Mouse (Mus musculus) left cerebral cortex, adult 18-20 months (tissue): ENCODE measurements around the gene Arntl. TPM values are rescaled to one million over a fixed set of nuclear protein-coding genes. Genes with fewer than 3 reads are reported as not detected.

Source experiments
- DNase-seq, 2 experiments: peaks; one replicate each; pipeline ENCODE4 v3.0.0; 2021 to 2022; ENCODE audit warnings: low spot score in 2 of 2, mixed read lengths in 1 of 2
- total RNA-seq, 2 experiments: library from RNA; stranded (reverse); gene quantifications; 2 replicates each; pipeline ENCODE4 v1.2.3; 2021

Arntl gene
- total RNA-seq, 2 experiments from 2014 or later = 47.4 to 54.1 TPM

DNA sequence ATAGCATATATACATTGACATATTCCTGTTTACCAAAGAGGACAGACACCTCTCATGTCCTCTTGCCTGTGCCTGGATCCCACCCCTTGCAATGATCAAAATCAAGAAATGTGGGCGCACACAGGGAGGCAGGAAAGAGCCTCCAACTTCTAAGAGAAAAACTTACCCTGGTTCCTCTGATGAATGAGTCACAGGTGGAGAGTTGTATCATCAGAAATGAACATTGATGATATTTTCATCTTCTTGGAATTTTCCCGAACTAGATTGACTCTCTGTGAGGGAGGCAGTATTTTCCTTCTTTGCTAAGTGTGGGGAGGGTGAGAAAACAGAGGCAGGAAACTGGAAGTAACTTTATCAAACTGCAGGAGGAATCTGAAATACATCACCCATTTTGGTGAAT is 78.1 kb downstream of the Arntl start:
- no peak for DNase-seq

GRCm38 (mm10) chr7:113289211-113289610 is 81.9 kb downstream of the Arntl start:
- peak in 1 of 2 experiments; percentile 28 for DNase-seq

GRCm38 (mm10) chr7:113291741-113292140 is 84.5 kb downstream of the Arntl start:
- DNase-seq = no peak

DNA sequence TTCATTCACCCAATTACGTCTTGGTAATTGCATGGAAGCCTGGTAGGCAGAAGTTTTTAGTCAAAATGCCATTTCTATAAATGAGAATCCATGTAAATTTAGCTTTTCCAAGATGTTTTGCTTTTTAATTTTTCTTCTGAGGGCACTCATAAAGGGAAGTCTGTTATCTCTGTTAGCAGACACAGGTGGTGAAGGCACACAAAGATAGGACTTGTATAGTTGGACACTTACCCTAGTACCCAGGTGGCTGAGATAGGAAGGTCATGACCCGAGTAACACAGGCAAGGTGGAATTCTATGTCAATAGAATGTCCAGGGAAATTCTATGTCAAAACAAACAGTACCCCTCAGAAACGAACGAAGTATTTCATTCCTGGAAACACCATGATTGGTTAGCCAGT is 84.9 kb downstream of the Arntl start:
- DNase-seq = no peak

- DNase-seq = no peak
These were observed 87.3 kb downstream of the Arntl start for GRCm38 (mm10) chr7:113294598-113294997.

- no peak for DNase-seq
These were observed 88.0 kb downstream of the Arntl start for GRCm38 (mm10) chr7:113295077-113295890.

DNA sequence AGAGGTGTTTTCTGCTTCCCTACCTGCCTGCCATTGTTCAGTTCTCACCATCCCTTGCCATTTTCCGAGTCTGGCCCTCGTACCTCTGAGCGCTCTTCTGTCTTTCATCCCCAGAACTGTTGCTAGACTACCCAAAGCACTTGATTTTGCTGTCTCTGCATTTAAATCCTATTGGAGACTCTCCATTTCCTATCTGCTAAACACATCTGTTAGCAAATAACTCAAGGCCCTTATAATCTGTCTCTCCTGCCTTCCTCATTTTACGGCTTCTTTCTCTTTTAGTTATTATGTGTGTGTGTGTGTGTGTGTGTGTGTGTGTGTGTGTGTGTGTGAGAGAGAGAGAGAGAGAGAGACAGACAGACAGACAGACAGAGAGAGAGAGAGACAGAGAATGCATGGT is 90.5 kb downstream of the Arntl start:
- DNase-seq = no peak

DNA sequence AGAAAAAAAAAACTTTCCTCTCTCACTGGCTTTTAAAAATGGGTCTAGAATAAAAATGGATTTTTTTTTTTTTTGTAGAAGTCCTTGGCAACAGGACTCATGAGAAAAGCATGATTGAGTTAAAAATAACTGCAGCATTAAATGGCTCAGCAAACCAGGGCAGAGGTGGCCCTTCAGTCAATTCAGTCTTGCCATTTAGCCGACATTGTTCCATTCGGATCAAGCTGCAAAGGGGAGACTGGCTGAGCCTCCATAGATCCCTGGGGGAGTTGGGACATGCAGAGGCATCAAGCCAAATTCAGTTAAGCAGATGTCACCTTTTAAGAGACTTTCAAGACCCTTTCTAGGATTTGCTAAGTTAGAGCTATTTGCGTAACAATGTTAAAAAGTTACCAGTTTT is 102.9 kb downstream of the Arntl start:
- DNase-seq = no peak

GRCm38 (mm10) chr7:113311784-113312183 is 104.5 kb downstream of the Arntl start:
- DNase-seq = peak; percentile 69 to 74

DNA sequence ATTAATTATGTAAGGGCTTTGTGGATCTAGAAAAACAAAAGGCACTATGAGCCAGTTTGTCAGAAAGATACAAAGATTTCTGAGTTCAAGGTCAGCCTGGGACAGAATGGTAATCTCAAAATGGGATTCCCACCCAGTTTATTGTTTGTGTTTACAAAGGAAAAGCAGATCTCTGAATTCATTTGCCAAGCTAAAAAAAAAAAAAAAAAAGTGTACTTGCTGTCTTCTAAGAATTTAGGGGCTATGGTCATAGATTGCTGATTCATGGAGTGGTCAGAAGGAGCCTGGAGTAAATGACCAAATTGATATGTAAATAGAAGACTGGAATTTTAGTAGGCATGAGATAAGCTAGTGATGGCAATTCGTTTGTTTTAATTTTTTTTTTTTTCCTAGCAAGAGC is 112.9 kb downstream of the Arntl start:
- DNase-seq = no peak

- no peak for DNase-seq
These were observed 126.8 kb downstream of the Arntl start for GRCm38 (mm10) chr7:113334036-113334435.

DNA sequence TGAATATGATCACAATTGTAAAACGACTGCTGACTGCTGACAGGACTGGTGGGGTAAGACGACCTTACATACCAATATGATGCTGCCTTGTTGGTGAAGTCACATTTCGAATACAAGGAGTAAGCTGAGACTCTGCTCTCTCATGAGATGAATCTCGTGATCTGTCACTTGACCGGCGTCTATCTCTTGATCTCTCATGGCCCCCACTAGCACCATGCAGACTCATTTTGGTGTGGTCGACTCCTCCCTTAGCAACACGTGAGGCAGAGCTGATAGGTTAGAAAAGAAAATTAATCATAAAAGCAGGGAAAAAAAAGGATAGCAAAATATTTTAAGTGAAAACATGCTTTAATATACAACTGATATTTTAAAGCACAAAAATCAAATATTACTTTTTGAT is 128.0 kb downstream of the Arntl start:
- no peak for DNase-seq

- peak; percentile 61 to 77 for DNase-seq
These were observed 140.0 kb downstream of the Arntl start for GRCm38 (mm10) chr7:113347271-113347670.

DNA sequence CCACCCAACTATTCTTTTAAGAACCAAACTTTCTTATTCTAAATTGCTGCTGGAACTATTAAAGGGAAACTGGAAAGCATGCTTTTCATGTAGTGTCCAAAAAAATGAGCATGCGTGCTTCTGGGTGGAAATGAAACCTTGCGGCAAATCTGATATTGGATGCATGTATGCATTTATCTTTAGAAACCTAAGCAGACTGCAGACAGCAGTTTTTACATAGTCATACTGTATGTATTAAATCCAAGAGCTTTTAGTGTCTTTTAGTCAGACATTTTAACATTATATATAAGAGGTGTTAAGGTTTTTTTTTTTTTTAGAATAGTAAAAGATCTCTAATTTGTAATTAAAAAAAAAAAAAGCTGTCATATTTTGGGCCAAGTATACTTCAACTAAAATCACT is 140.4 kb downstream of the Arntl start:
- no peak for DNase-seq

DNA sequence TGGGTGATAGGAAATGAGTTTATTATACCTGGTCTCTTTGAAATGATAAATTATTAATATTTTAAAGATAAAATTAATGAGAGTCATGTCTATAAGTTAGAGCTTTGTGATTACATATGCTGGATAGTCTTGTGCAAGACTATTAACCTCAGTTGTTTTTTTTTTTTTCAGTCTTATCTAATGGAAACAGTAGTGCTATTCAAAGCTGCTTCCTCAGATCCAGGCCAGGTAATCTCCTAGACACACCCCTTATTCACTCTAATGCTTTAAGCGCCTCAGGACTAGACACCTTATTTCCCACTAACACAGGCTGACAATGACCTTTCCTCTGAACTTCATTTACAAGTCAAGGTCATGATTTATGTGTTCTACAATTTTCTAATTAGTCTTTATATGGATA is 141.8 kb downstream of the Arntl start:
- DNase-seq = no peak

Other genes with a start within 250 kb of the Arntl start
- 10 to 100 TPM; 86.6 to 90.3 TPM for gene Btbd10, start 161.9 kb downstream of the Arntl start, total RNA-seq
- gene Pth, start 181.1 kb downstream of the Arntl start, total RNA-seq = not detected